Mouse (Mus musculus): Measurements from ENCODE around the gene C730034F03Rik. TPM values are rescaled to one million over a fixed set of nuclear protein-coding genes. Genes with fewer than 3 reads are reported as not detected.
A peak's percentile ranks its signal among the peaks of the same experiment; 100 is the strongest.

C730034F03Rik gene
- polyA plus RNA-seq, 1 experiment, result 0.03 TPM

GRCm38 (mm10) chr15:89463334-89464235 is 34.2 kb downstream of the C730034F03Rik start:
- no peak for TF ChIP-seq TAL1 (IDR thresholded peaks at IDR 0.05; ENCODE audit: low read length)
- TF ChIP-seq GATA1 (IDR thresholded peaks at IDR 0.05; ENCODE audit: low read length), result no peak

GRCm38 (mm10) chr15:89465052-89465451 is 35.7 kb downstream of the C730034F03Rik start:
- TF ChIP-seq TAL1 (IDR thresholded peaks at IDR 0.05; ENCODE audit: low read length) (no peak), GATA1 (IDR thresholded peaks at IDR 0.05; ENCODE audit: low read length) (no peak)
- H3K36me3 ChIP-seq (ENCODE audit: control insufficient read depth), result no peaks in the 10 kb centered on the region

More at GRCm38 (mm10) chr15:89463334-89464235, 34.2 kb downstream of the C730034F03Rik start:
- H3K9me3 ChIP-seq (ENCODE audit: control insufficient read depth, low read length), result no peaks in the 10 kb centered on the region
- H3K4me1 ChIP-seq (ENCODE audit: control insufficient read depth), result 0 out of 2 replicates have a peak, but pooled peaks cover 2% of the 10 kb centered on the region
- no peak overlapping the region for H3K4me3 ChIP-seq (replicated peaks)
- H3K36me3 ChIP-seq (ENCODE audit: control insufficient read depth), result no peaks in the 10 kb centered on the region
- H3K27me3 ChIP-seq (ENCODE audit: control insufficient read depth), result peaks cover 6% of the 10 kb centered on the region

DNA sequence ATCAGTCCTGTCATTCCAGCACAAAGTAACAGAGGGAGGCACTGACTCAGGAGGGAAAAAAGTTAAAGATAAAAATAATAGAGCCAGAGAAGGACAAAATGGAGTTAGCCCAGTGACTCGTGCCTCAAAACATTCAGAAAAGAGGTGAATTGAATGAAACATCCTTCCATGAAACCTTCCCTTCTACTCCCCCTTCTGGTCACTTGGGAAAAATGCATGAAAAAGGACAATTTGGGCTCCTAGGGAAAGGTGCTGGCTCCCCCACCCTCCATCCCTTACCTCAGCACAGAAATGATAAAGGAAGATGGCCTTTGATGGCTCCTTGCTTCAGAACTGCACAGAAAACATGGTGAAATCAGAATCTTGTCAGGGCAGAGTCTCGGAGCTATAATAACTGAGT is 39.2 kb downstream of the C730034F03Rik start:
- no peak for TF ChIP-seq GATA1 (IDR thresholded peaks at IDR 0.05; ENCODE audit: low read length)
- TF ChIP-seq TAL1 (IDR thresholded peaks at IDR 0.05; ENCODE audit: low read length), result no peak
- Histone ChIP-seq H3K36me3 (ENCODE audit: control insufficient read depth) (no peaks in the 10 kb centered on the region), H3K4me1 (ENCODE audit: control insufficient read depth) (0 out of 2 replicates have a peak, but pooled peaks cover 2% of the 10 kb centered on the region), H3K4me3 (replicated peaks) (no peak overlapping the region), H3K27me3 (ENCODE audit: control insufficient read depth) (no peaks in the 10 kb centered on the region), H3K9me3 (ENCODE audit: control insufficient read depth, low read length) (no peaks in the 10 kb centered on the region)

More at GRCm38 (mm10) chr15:89465052-89465451, 35.7 kb downstream of the C730034F03Rik start:
- H3K9me3 ChIP-seq (ENCODE audit: control insufficient read depth, low read length), result no peaks in the 10 kb centered on the region
- H3K27me3 ChIP-seq (ENCODE audit: control insufficient read depth), result no peaks in the 10 kb centered on the region; the same call in 1 of the 2 replicates
- 0 out of 2 replicates have a peak, but pooled peaks cover 2% of the 10 kb centered on the region for H3K4me1 ChIP-seq (ENCODE audit: control insufficient read depth)
- no peak overlapping the region for H3K4me3 ChIP-seq (replicated peaks)

- TF ChIP-seq GATA1 (IDR thresholded peaks at IDR 0.05; ENCODE audit: low read length) (no peak), TAL1 (IDR thresholded peaks at IDR 0.05; ENCODE audit: low read length) (no peak)
- Histone ChIP-seq H3K36me3 (ENCODE audit: control insufficient read depth) (no peaks in the 10 kb centered on the region; the same call in 1 of the 2 replicates), H3K9me3 (ENCODE audit: control insufficient read depth, low read length) (no peaks in the 10 kb centered on the region), H3K4me1 (ENCODE audit: control insufficient read depth) (peaks cover 20% of the 10 kb centered on the region), H3K27me3 (ENCODE audit: control insufficient read depth) (no peaks in the 10 kb centered on the region), H3K4me3 (replicated peaks) (no peak overlapping the region)
Measured at GRCm38 (mm10) chr15:89471476-89471875, 42.1 kb downstream of the C730034F03Rik start.

DNA sequence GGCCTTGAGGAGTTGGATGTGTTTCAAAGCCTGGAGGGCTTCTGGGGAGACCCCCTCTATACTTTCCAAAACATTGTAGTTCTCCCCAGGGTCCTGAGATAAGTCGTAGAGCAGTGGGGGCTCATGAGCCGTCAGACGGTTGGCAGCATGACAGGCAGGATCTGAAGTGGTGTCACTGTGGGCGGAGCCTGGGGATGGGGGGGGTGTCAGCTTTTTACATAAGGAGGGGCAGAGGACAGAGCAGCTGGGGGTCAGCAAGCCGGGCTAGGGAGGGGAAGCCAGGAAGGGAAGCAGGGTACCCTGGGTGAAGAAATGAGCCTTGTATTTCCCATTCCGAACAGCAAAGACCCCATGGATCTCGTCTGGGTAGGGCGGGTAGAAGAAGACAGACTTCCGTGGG is 44.0 kb downstream of the C730034F03Rik start:
- no peaks in the 10 kb centered on the region; the same call in 1 of the 2 replicates for H3K36me3 ChIP-seq (ENCODE audit: control insufficient read depth)
- no peaks in the 10 kb centered on the region for H3K9me3 ChIP-seq (ENCODE audit: control insufficient read depth, low read length)
- H3K4me1 ChIP-seq (ENCODE audit: control insufficient read depth), result peaks cover 27% of the 10 kb centered on the region
- H3K27me3 ChIP-seq (ENCODE audit: control insufficient read depth), result no peaks in the 10 kb centered on the region
- H3K4me3 ChIP-seq (replicated peaks), result no peak overlapping the region
- TF ChIP-seq TAL1 (IDR thresholded peaks at IDR 0.05; ENCODE audit: low read length) (no peak), GATA1 (IDR thresholded peaks at IDR 0.05; ENCODE audit: low read length) (no peak)

- TF ChIP-seq GATA1 (IDR thresholded peaks at IDR 0.05; ENCODE audit: low read length) (no peak), TAL1 (IDR thresholded peaks at IDR 0.05; ENCODE audit: low read length) (no peak)
- Histone ChIP-seq H3K36me3 (ENCODE audit: control insufficient read depth) (no peaks in the 10 kb centered on the region; the same call in 1 of the 2 replicates), H3K4me1 (ENCODE audit: control insufficient read depth) (peaks cover 27% of the 10 kb centered on the region), H3K4me3 (replicated peaks) (no peak overlapping the region), H3K27me3 (ENCODE audit: control insufficient read depth) (no peaks in the 10 kb centered on the region), H3K9me3 (ENCODE audit: control insufficient read depth, low read length) (no peaks in the 10 kb centered on the region)
Measured at GRCm38 (mm10) chr15:89473921-89474320, 44.5 kb downstream of the C730034F03Rik start.

DNA sequence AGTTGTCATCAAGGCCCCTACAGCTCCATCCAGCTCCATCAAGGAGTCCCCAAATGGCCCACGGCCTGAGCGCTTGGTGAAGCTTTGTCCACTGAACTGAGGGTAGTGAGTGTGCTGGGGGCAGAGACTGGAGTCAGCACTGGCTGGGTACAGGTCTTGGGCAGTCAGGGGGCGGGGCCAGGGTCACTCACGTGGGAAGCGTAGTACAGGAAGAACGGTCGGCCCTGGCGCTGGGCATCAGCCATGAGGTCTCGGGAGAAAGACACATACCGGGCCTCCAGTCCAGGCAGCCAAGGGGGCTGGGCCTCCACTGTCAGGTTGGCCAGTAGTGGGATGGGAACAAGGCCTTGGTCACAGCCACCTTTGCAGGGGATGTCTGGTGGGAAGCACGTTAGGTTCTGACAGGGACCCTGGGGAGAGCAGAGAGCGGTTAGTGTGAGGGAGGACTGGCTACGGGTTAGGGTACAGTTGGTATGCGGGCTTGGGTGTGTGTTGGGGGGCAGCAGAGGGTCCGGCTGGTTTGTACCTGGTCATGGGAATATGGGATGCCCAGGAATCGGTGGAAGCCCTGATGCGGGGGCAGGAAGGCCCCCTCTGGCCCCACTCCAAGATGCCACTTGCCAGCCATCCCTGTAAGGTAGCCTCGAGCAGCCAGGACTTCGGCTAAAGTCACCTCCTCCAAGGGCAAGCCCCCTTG is 45.4 kb downstream of the C730034F03Rik start:
- peaks cover 27% of the 10 kb centered on the region for H3K4me1 ChIP-seq (ENCODE audit: control insufficient read depth)
- no peaks in the 10 kb centered on the region for H3K9me3 ChIP-seq (ENCODE audit: control insufficient read depth, low read length)
- TF ChIP-seq TAL1 (IDR thresholded peaks at IDR 0.05; ENCODE audit: low read length), result no peak
- TF ChIP-seq GATA1 (IDR thresholded peaks at IDR 0.05; ENCODE audit: low read length), result no peak
- H3K4me3 ChIP-seq (replicated peaks), result no peak overlapping the region
- H3K36me3 ChIP-seq (ENCODE audit: control insufficient read depth), result no peaks in the 10 kb centered on the region; the same call in 1 of the 2 replicates
- H3K27me3 ChIP-seq (ENCODE audit: control insufficient read depth), result no peaks in the 10 kb centered on the region

- Histone ChIP-seq H3K27me3 (ENCODE audit: control insufficient read depth) (no peaks in the 10 kb centered on the region), H3K4me3 (replicated peaks) (peak overlapping the region; percentile 71), H3K4me1 (ENCODE audit: control insufficient read depth) (peaks cover 27% of the 10 kb centered on the region), H3K36me3 (ENCODE audit: control insufficient read depth) (no peaks in the 10 kb centered on the region; the same call in 1 of the 2 replicates), H3K9me3 (ENCODE audit: control insufficient read depth, low read length) (no peaks in the 10 kb centered on the region)
- TF ChIP-seq GATA1 (IDR thresholded peaks at IDR 0.05; ENCODE audit: low read length) (no peak), TAL1 (IDR thresholded peaks at IDR 0.05; ENCODE audit: low read length) (no peak)
Measured at GRCm38 (mm10) chr15:89475293-89475600, 45.9 kb downstream of the C730034F03Rik start.

Measured in erythroblast, embryonic 14.5 days (primary cell).